Mouse (Mus musculus) small intestine, adult 2 months (tissue): ENCODE data around the gene Tlx2. TPM values are rescaled to one million over a fixed set of nuclear protein-coding genes. Genes with fewer than 3 reads are reported as not detected.

Experiments used
- H3K27ac ChIP-seq: fragments of 200-500 bp; 2 replicates; pipeline ENCODE4 v1.5.1; 2012; ENCODE audit warnings: low read depth, low read length, control low read depth, inconsistent platforms; ENCODE audit not compliant: insufficient read depth
- H3K27me3 ChIP-seq: fragments of 200-500 bp; 2 replicates; pipeline ENCODE4 v1.6.1; 2012; ENCODE audit warnings: mild to moderate bottlenecking, moderate library complexity, low read length, inconsistent platforms; ENCODE audit not compliant: control insufficient read depth, insufficient read depth
- H3K36me3 ChIP-seq: fragments of 200-500 bp; 2 replicates; pipeline ENCODE4 v1.6.1; 2012; ENCODE audit warnings: mild to moderate bottlenecking, low read length, control low read depth, inconsistent platforms; ENCODE audit not compliant: control insufficient read depth, insufficient read depth
- H3K4me1 ChIP-seq: fragments of 200-500 bp; 2 replicates; pipeline ENCODE4 v1.6.1; 2012; ENCODE audit warnings: low read length, inconsistent platforms, mixed read lengths; ENCODE audit not compliant: control insufficient read depth, insufficient read depth, insufficient read length
- H3K4me3 ChIP-seq: fragments of 200-500 bp; 2 replicates; pipeline ENCODE4 v1.5.1; 2012; ENCODE audit warnings: low read depth, mild to moderate bottlenecking, control low read depth, inconsistent platforms, low read length, moderate library complexity
- CTCF ChIP-seq: fragments of 200-500 bp; IDR thresholded peaks from 2 replicates; pipeline ENCODE4 v1.5.1; 2012; ENCODE audit warnings: low read depth, mild to moderate bottlenecking, control low read depth, inconsistent platforms, low read length, moderate library complexity, mixed read lengths; ENCODE audit not compliant: insufficient replicate concordance, insufficient read length; ENCODE audit errors: extremely low read depth
- POLR2A ChIP-seq: fragments of 200-500 bp; IDR thresholded peaks from 2 replicates; pipeline ENCODE4 v1.6.1; 2012; ENCODE audit warnings: low read depth, mild to moderate bottlenecking, control low read depth, inconsistent platforms, low read length, moderate library complexity
- WGBS: fragments of 180-500 bp; shearing (Covaris S2); methylation state at CpG from one replicate; pipeline ENCODE4 v1.1.7; 2018; 5-methylcytosine and 5-hydroxymethylcytosine counted together
- polyA plus RNA-seq: library from polyadenylated mRNA; depleted of rRNA; stranded (reverse); fragments of >200 nt; gene quantifications from 2 replicates; pipeline ENCODE4 v1.2.3, GENCODE M21; 2012; rRNA removed

Gene Tlx2
- 3.5 and 4.9 TPM in 2 replicates for polyA plus RNA-seq

DNA sequence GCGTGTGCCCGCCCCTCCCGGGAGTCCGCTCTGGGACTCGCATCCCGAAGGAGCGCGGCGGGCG is at the start of gene Tlx2:
Gene Tlx2, minus strand, starts transcription at position 47 of the 64 bp plus-strand sequence.
- peaks cover 22% of the 10 kb centered on the region for H3K4me1 ChIP-seq
- H3K27me3 ChIP-seq: peaks cover 58% of the 10 kb centered on the region
- peak within 1 kb of the TSS; percentile 41 for H3K4me3 ChIP-seq
- 2% methylated on average over 10 of the region's 10 CpGs for WGBS
- H3K36me3 ChIP-seq: peaks cover 7% of the 10 kb centered on the region; the same call in 1 of the 2 replicates
- H3K27ac ChIP-seq: no peak within 1 kb of the TSS
- TF ChIP-seq POLR2A (no peak), CTCF (no peak)

DNA sequence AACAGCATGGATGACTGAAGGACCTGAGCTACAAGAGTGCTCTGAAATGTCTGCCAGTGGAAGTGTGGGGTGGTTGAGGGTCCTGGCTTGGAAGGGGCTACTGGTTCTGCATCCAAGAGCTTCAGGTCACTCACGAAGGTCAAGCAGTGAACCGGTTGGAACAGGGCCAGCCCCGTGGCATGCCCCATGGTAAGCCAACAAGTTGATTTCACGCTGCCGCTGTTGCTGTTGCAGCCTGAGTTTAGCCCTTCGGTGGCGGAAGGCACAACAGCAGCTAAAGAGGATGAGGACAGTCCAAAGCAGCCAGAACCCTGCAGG is 49.6 kb upstream of the Tlx2 start:
- Histone ChIP-seq H3K27ac (no peak overlapping the region), H3K36me3 (peaks cover 6% of the 10 kb centered on the region), H3K4me1 (peaks cover 22% of the 10 kb centered on the region), H3K4me3 (no peak overlapping the region), H3K27me3 (no peaks in the 10 kb centered on the region)
- no peak for TF ChIP-seq CTCF
- TF ChIP-seq POLR2A: no peak
- 56% methylated on average over 7 of the region's 7 CpGs for WGBS

DNA sequence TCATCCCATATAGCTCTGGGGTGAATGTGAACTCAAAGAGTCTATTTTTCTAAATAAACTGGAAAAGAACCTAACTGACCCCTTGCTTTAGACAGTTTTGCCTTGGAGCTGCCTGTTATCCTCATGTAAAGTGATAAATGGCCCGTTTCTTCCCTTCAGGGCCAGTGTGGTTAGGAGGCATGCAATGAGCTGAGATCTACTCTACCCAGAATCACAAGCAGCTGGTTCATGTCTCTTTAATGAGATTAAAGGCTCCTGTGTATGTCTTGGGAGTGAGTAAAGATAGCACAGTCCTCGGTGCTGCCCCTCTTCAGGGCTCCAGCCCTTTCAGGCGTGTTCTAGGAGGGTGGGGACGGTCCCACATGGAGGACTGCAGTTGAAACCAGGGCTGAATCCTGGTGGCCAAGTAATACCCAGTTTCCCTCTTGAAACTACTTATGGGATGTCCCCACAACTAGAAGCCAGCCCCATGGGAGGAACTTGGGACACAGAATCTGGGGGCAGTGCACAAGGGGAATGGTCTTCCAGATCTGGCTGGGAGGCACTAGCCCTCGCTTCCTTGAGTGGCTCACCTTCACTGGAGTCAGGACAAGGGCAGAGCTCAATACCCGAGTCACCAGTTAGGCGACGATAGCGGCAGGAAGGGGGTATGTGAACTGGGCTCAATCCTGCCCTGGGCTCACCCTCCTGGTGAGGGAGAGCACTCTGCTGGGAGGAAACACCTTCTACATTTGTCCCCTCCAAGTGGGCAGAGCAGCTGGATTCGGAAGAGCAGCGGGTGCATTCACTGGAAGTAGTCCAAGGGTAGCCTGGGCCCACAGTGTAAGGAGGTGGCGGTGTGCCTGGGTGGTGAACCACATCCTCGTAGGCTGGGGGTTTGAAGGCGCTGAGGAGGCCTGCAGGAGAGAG is 49.0 kb upstream of the Tlx2 start:
- 70% methylated on average over 14 of the region's 14 CpGs for WGBS
- Histone ChIP-seq H3K4me1 (peaks cover 21% of the 10 kb centered on the region), H3K27me3 (no peaks in the 10 kb centered on the region), H3K4me3 (no peak overlapping the region), H3K27ac (no peak overlapping the region), H3K36me3 (peaks cover 6% of the 10 kb centered on the region)
- TF ChIP-seq CTCF (no peak), POLR2A (no peak)

DNA sequence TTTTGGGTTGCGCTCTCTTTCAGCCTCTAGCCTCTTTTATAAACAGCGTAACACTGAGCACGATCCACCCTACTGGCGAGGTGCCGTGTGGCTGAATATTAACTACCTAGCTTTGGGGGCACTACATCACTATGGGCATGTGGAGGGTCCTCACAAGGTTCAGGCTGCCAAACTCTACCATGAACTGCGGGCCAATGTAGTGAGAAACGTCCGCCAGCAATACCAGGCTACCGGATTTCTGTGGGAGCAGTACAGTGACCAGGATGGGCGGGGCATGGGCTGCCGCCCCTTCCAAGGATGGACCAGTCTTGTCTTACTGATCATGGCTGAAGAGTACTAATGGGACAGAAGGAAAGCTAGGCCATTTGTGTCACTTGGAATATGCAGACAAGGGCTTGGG is 48.3 kb upstream of the Tlx2 start:
- H3K27me3 ChIP-seq: no peaks in the 10 kb centered on the region
- WGBS: 84% methylated on average over 11 of the region's 11 CpGs
- no peak for TF ChIP-seq POLR2A
- no peak for TF ChIP-seq CTCF
- H3K4me1 ChIP-seq: peaks cover 21% of the 10 kb centered on the region
- H3K27ac ChIP-seq: no peak overlapping the region
- H3K4me3 ChIP-seq: no peak overlapping the region
- H3K36me3 ChIP-seq: peaks cover 6% of the 10 kb centered on the region

DNA sequence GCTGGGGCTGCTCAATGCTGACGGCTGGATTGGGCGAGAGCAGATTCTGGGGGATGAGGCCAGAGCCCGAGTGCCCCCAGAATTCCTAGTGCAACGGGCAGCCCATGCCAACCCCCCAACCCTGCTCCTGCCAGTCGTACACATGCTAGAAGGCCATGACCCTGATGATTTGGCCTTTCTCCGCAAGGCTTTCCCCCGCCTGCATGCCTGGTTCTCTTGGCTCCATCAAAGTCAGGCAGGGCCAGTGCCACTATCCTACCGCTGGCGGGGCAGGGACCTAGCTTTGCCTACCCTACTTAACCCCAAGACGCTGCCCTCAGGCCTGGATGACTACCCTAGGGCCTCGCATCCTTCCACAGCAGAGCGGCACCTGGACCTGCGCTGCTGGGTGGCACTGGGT is 47.5 kb upstream of the Tlx2 start:
- no peak overlapping the region for H3K4me3 ChIP-seq
- WGBS: 95% methylated on average over 13 of the region's 13 CpGs
- H3K36me3 ChIP-seq: peaks cover 6% of the 10 kb centered on the region
- H3K27ac ChIP-seq: no peak overlapping the region
- TF ChIP-seq POLR2A (no peak), CTCF (no peak)
- H3K4me1 ChIP-seq: peaks cover 21% of the 10 kb centered on the region
- H3K27me3 ChIP-seq: no peaks in the 10 kb centered on the region

DNA sequence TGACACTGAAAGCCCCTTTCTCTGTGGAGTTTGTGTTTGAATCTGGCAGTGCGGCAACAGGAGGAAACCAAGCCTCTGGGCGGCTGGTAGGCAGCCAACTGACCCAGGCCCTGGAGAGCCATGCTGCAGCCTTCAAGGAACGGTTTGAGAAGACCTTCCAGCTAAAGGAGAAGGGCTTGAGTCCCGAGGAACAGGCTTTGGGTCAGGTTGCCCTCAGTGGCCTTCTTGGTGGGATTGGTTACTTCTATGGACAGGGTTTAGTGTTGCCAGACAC is 47.0 kb upstream of the Tlx2 start:
- H3K4me1 ChIP-seq: peaks cover 18% of the 10 kb centered on the region
- TF ChIP-seq POLR2A: no peak; the same call in 1 of the 2 replicates
- no peak for TF ChIP-seq CTCF
- no peak overlapping the region for H3K27ac ChIP-seq
- peaks cover 6% of the 10 kb centered on the region for H3K36me3 ChIP-seq
- H3K4me3 ChIP-seq: peak overlapping the region; percentile 21; the same call in 1 of the 2 replicates
- 83% methylated on average over 4 of the region's 4 CpGs for WGBS
- H3K27me3 ChIP-seq: no peaks in the 10 kb centered on the region

DNA sequence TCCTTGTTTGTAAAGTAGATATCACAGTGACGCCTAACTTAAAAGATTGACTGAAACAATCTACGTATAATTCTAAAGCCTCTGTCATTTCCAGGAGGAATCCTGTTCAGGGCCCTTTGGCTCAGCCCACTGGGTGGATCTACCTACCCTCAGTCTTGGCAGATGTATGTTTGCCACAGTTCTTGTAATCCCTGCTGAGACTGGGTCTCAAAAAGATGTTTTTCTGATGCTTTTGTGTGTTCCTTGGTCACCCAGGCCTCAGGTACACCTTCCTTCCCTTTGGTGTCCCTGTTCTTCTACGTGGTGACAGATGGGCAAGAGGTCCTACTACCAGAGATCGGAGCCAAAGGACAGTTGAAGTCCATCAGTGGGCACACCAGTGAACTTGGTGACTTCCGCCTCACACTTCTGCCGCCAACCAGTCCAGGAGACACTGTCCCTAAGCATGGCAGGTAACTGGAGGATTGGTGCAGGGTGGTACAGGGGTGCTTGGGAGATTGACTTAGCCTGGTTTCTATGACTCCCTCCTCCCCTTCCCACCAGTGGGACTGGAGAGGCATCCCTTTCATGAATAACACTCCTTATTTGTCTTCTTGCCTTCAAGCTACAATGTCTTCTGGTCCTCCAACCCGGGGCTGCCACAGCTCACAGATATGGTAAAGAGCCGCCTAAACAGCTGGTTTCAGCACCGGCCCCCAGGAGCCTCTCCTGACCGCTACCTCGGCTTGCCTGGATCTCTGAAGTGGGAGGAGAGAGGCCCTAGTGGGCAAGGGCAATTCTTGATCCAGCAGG is 46.5 kb upstream of the Tlx2 start:
- peaks cover 17% of the 10 kb centered on the region for H3K4me1 ChIP-seq
- TF ChIP-seq CTCF (no peak), POLR2A (no peak)
- WGBS: 62% methylated on average over 11 of the region's 11 CpGs
- no peaks in the 10 kb centered on the region for H3K27me3 ChIP-seq
- no peak overlapping the region for H3K27ac ChIP-seq
- H3K36me3 ChIP-seq: peaks cover 6% of the 10 kb centered on the region
- H3K4me3 ChIP-seq: peak overlapping the region; percentile 75
